Mouse (Mus musculus): ENCODE measurements around the gene Eloa. TPM values are rescaled to one million over a fixed set of nuclear protein-coding genes. Genes with fewer than 3 reads are reported as not detected.
A peak's percentile ranks its signal among the peaks of the same experiment; 100 is the strongest.

Eloa gene
- polyA plus RNA-seq, 1 experiment: 16.8 TPM

DNA sequence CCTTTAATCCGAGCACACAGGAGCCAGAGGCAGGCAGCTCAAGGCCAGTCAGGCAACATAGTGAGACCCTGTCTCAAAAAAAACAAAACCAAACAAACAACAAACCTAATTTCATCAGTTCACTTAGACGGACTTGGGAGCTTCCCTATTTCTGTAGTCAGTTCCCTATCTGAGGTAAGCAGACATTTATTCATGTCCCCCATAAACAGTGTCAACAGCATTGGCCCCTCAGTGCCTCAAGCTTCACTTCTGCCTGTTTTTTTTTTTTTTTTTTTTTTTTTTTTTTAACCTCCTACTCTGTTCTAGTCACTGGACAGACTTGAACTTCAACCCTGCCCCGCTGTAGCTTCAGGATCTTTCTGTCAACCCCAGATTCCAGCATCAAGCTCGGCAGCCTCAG lies 13.5 kb upstream of the Eloa start:
- no peak for TF ChIP-seq CTCF (IDR thresholded peaks at IDR 0.05; ENCODE audit: extremely low read depth, insufficient read depth, low read length)
- no peak for TF ChIP-seq POLR2A (IDR thresholded peaks at IDR 0.05; ENCODE audit: extremely low read depth, insufficient read depth, low read length)

DNA sequence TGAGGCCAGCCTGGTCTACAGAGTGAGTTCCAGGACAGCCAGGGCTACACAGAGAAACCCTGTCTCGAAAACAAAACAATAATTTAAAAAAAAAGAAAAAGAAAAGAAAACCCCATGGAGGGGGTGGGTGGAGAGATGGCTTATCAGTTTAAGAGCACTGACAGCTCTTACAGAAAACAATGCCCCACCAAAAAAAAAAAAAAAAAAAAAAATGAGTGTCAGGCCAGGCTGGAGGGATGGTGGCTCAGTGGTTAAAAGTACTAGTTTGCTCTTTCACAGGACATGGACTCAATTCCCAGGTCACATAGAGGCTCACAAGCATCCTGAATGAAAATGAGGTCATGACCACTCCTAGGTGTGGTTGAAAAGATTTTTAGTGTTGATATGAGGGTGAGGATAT lies 11.7 kb upstream of the Eloa start:
- Histone ChIP-seq H3K4me3 (ENCODE audit: insufficient read depth, low read length) (no peak overlapping the region), H3K27ac (ENCODE audit: insufficient read depth, low read length) (no peak overlapping the region), H3K4me1 (ENCODE audit: control insufficient read depth, insufficient read depth, low read length) (no peaks in the 10 kb centered on the region)
- no peak for TF ChIP-seq CTCF (IDR thresholded peaks at IDR 0.05; ENCODE audit: extremely low read depth, insufficient read depth, low read length)
- no peak for TF ChIP-seq POLR2A (IDR thresholded peaks at IDR 0.05; ENCODE audit: extremely low read depth, insufficient read depth, low read length)

More for the DNA sequence above, 13.5 kb upstream of the Eloa start:
- Histone ChIP-seq H3K4me3 (ENCODE audit: insufficient read depth, low read length) (no peak overlapping the region), H3K27ac (ENCODE audit: insufficient read depth, low read length) (no peak overlapping the region), H3K4me1 (ENCODE audit: control insufficient read depth, insufficient read depth, low read length) (no peaks in the 10 kb centered on the region)

GRCm38 (mm10) chr4:136030968-136031909 lies 9.7 kb upstream of the Eloa start:
- Histone ChIP-seq H3K4me3 (ENCODE audit: insufficient read depth, low read length) (no peak overlapping the region), H3K27ac (ENCODE audit: insufficient read depth, low read length) (no peak overlapping the region), H3K4me1 (ENCODE audit: control insufficient read depth, insufficient read depth, low read length) (no peaks in the 10 kb centered on the region)
- TF ChIP-seq POLR2A (IDR thresholded peaks at IDR 0.05; ENCODE audit: extremely low read depth, insufficient read depth, low read length) (no peak), CTCF (IDR thresholded peaks at IDR 0.05; ENCODE audit: extremely low read depth, insufficient read depth, low read length) (no peak)

- H3K27ac ChIP-seq (ENCODE audit: insufficient read depth, low read length): no peak overlapping the region
- H3K4me3 ChIP-seq (ENCODE audit: insufficient read depth, low read length): no peak overlapping the region
- TF ChIP-seq POLR2A (IDR thresholded peaks at IDR 0.05; ENCODE audit: extremely low read depth, insufficient read depth, low read length) (no peak), CTCF (IDR thresholded peaks at IDR 0.05; ENCODE audit: extremely low read depth, insufficient read depth, low read length) (no peak)
- H3K4me1 ChIP-seq (ENCODE audit: control insufficient read depth, insufficient read depth, low read length): no peaks in the 10 kb centered on the region
Observed at GRCm38 (mm10) chr4:136028689-136029088, 7.1 kb upstream of the Eloa start.

- Histone ChIP-seq H3K27ac (ENCODE audit: insufficient read depth, low read length) (no peak overlapping the region), H3K4me3 (ENCODE audit: insufficient read depth, low read length) (no peak overlapping the region), H3K4me1 (ENCODE audit: control insufficient read depth, insufficient read depth, low read length) (no peaks in the 10 kb centered on the region)
- TF ChIP-seq CTCF (IDR thresholded peaks at IDR 0.05; ENCODE audit: extremely low read depth, insufficient read depth, low read length) (no peak), POLR2A (IDR thresholded peaks at IDR 0.05; ENCODE audit: extremely low read depth, insufficient read depth, low read length) (no peak)
Observed at GRCm38 (mm10) chr4:136028132-136028564, 6.6 kb upstream of the Eloa start.

GRCm38 (mm10) chr4:136027416-136028131 lies 6.0 kb upstream of the Eloa start:
- Histone ChIP-seq H3K4me1 (ENCODE audit: control insufficient read depth, insufficient read depth, low read length) (no peaks in the 10 kb centered on the region), H3K4me3 (ENCODE audit: insufficient read depth, low read length) (no peak overlapping the region), H3K27ac (ENCODE audit: insufficient read depth, low read length) (no peak overlapping the region)
- no peak for TF ChIP-seq POLR2A (IDR thresholded peaks at IDR 0.05; ENCODE audit: extremely low read depth, insufficient read depth, low read length)

DNA sequence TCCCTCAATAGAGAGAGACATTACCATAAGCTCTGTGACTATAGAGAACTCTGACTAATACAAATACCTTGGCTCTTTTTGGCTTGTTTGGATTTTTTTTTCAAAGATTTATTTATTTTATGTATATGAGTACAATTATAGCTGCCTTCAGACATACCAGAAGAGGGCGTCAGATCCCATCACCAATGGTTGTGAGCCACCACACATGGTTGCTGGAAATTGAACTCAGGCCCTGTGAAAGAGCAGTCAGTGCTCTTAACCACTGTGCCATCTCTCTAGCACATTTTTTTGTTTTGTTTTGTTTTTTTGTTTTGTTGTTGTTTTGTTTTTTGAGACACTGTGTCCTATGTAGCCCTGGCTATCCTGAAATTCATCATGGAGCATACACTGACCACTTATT lies 3.8 kb upstream of the Eloa start:
- Histone ChIP-seq H3K4me3 (ENCODE audit: insufficient read depth, low read length) (no peak overlapping the region), H3K27ac (ENCODE audit: insufficient read depth, low read length) (no peak overlapping the region), H3K4me1 (ENCODE audit: control insufficient read depth, insufficient read depth, low read length) (no peaks in the 10 kb centered on the region)
- TF ChIP-seq POLR2A (IDR thresholded peaks at IDR 0.05; ENCODE audit: extremely low read depth, insufficient read depth, low read length) (no peak), CTCF (IDR thresholded peaks at IDR 0.05; ENCODE audit: extremely low read depth, insufficient read depth, low read length) (no peak)

DNA sequence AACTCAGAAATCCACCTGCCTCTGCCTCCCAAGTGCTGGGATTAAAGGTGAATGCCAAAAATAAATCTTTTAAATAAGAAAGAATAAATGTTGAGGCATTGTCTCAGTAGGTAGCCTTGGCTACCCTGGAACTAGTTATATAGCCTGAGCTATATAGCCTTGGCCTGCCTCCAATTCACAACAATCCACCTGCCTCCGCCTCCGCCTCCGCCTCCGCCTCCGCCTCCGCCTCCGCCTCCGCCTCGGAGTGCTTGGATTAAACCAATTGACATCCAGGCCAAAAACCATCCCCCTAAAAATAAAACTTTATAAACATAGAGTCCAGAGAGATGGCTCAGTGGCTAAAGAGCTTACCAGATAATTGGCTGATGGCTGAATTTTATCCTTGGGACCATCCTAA lies 1.4 kb upstream of the Eloa start:
- no peaks in the 10 kb centered on the region for H3K4me1 ChIP-seq (ENCODE audit: control insufficient read depth, insufficient read depth, low read length)
- TF ChIP-seq CTCF (IDR thresholded peaks at IDR 0.05; ENCODE audit: extremely low read depth, insufficient read depth, low read length): no peak
- TF ChIP-seq POLR2A (IDR thresholded peaks at IDR 0.05; ENCODE audit: extremely low read depth, insufficient read depth, low read length): no peak
- H3K27ac ChIP-seq (ENCODE audit: insufficient read depth, low read length): no peak overlapping the region
- no peak overlapping the region for H3K4me3 ChIP-seq (ENCODE audit: insufficient read depth, low read length)

- TF ChIP-seq POLR2A (IDR thresholded peaks at IDR 0.05; ENCODE audit: extremely low read depth, insufficient read depth, low read length): no peak
- no peak for TF ChIP-seq CTCF (IDR thresholded peaks at IDR 0.05; ENCODE audit: extremely low read depth, insufficient read depth, low read length)
- H3K4me1 ChIP-seq (ENCODE audit: control insufficient read depth, insufficient read depth, low read length): peaks cover 2% of the 10 kb centered on the region; the same call in 1 of the 2 replicates
- H3K27ac ChIP-seq (ENCODE audit: insufficient read depth, low read length): no peak overlapping the region
- peak overlapping the region; percentile 87 for H3K4me3 ChIP-seq (ENCODE audit: insufficient read depth, low read length)
Observed at GRCm38 (mm10) chr4:136020743-136021548, 617 bp downstream of the Eloa start.
